Mouse (Mus musculus): ENCODE measurements around the gene Wipi2.

Wipi2 gene

GRCm38 (mm10) chr5:142630224-142630623 is 2.7 kb downstream of the Wipi2 start:
- no peak for DNase-seq (ENCODE audit: low spot score in 2 of 2)

GRCm38 (mm10) chr5:142637823-142638222 is 10.3 kb downstream of the Wipi2 start:
- no peak for DNase-seq (ENCODE audit: low spot score in 2 of 2)

- DNase-seq (ENCODE audit: low spot score in 2 of 2) = no peak
These were observed 12.6 kb downstream of the Wipi2 start for GRCm38 (mm10) chr5:142640088-142640487.

GRCm38 (mm10) chr5:142641331-142642051 is 14.0 kb downstream of the Wipi2 start:
- DNase-seq (ENCODE audit: low spot score in 2 of 2) = no peak

DNA sequence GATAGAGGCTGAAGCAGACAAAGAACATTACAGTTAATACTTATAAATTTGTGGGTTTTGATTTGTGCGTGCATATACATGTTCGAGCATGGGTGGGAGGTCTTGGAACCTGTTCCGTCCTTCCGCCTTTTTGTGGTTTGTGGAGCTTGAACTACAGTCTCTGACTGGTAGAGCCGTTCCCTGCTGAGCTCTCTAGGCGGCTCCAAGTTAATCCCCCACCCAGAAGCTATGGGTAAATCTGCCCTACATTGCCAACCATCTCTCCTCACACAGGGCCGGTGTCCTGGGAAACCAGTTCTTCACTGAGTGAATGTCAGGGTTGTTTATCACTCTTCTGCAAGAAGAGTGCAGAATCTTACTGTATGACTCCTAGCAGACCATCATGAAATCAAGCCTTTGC is 20.7 kb downstream of the Wipi2 start:
- no peak for DNase-seq (ENCODE audit: low spot score in 2 of 2)

DNA sequence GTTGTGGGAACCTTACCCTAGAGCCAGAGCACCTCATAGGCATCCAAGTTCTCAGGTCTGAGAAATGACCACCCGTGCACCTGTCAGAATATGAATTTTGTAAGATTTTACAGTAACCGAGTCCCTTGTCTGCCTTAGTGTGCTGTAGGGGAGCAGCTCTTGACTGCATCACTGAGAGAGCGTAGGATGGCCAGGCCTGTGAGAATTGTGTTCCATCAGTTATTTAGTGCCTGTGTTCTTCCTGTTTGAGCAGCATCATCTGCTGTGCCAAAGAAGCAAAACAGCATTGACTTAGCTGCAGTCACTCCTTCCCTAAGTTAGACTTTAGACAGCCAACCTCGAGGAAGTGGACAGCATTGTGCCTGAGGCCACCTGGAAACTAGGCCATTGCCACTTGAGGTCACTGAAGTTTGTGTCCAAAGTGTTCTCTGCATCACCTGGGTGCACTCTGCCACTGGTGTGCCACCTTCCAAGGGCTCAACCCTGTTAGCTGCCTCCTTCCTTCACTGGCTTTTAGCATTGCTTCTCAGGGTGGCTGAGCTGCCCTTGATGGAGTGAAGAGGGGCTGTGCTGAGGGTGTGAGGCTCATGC is 22.1 kb downstream of the Wipi2 start:
- no peak for DNase-seq (ENCODE audit: low spot score in 2 of 2)

DNA sequence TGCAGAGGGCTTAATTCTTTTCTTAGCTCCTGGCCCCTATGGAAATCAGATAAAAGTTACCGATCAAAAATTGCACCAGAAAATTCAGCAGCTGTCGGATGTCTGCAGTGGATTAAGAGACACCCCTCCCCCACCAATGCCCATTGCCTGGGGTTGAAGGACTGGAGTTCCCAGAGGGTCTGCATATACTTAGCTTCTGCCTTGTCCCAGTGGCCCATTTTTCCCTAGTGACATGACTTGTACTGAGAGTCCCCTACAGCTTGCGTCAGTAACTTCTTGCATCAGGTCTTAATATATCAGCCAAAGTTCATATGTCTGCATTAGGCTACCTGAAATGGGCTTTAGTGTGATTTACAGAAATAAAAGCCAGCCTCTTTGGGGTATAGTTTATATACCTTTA is 22.9 kb downstream of the Wipi2 start:
- DNase-seq (ENCODE audit: low spot score in 2 of 2) = no peak

- no peak for DNase-seq (ENCODE audit: low spot score in 2 of 2)
These were observed 23.4 kb downstream of the Wipi2 start for GRCm38 (mm10) chr5:142650794-142651497.

GRCm38 (mm10) chr5:142652266-142652665 is 24.8 kb downstream of the Wipi2 start:
- DNase-seq (ENCODE audit: low spot score in 2 of 2) = no peak

GRCm38 (mm10) chr5:142660656-142661434 is 33.3 kb downstream of the Wipi2 start:
- peak; percentile 44 to 73 for DNase-seq (ENCODE audit: low spot score in 2 of 2)

DNA sequence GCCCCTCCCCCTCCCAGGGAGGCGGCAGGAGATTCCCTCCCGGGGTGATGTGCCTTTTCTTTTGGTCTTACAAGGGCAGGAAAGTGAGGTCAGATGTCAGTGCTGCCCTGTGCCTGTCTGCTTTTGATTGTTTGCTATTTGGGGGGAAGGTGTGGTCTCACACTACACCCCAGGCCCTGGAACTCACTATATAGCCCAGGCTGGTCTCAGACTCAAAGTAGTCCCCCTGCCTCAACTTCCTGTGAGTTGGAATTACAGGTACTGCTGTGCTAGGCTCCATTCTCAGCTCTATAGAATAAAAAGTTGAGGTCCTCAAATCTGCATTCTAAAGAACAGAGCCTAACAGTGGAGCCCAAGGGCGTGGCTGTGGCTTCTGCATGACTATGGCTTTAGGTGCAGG is 40.4 kb downstream of the Wipi2 start:
- no peak for DNase-seq (ENCODE audit: low spot score in 2 of 2)

- no peak for DNase-seq (ENCODE audit: low spot score in 2 of 2)
These were observed 41.2 kb downstream of the Wipi2 start for GRCm38 (mm10) chr5:142668556-142669263.

DNA sequence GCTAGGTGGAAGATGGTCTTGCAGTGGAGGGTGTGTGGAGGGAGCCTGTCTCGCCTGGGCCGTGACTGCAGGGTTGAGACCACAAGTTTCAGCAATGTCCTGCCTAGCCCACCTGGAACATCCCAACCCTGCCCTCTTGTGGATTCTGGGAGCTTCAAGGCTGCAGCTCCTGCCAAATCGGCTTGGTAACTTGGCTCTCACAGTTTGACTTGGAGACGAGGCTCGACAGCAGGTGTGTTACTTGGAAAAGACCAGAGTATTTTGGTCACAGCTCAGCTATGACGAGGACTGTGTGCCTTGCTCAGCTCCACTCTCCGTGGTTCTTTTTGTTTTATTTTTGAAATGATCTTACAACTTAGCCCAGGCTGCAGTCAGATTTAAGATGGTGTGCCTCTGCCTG is 42.2 kb downstream of the Wipi2 start:
- DNase-seq (ENCODE audit: low spot score in 2 of 2) = peak; percentile 64 to 78

DNA sequence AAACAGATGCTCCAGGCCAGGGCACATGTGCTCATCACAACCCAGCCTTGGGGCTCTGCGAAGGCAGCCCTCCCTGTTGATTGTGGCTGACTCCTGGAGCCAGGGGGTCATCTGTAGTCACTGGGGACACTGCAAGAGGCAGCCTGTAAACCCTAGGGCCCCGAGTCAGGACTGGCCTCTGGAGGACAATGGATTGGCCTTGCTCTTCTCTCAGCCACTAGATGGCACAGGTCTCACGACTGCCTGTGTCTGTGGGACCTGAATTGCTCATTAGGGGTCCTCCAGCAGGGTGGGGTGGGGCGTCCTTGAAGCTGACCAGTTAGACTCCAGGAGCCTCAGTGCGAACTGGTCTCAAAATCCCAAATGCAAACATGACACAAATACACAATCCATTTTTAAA is 45.6 kb downstream of the Wipi2 start:
- DNase-seq (ENCODE audit: low spot score in 2 of 2) = peak in 1 of 2 experiments; percentile 51

DNA sequence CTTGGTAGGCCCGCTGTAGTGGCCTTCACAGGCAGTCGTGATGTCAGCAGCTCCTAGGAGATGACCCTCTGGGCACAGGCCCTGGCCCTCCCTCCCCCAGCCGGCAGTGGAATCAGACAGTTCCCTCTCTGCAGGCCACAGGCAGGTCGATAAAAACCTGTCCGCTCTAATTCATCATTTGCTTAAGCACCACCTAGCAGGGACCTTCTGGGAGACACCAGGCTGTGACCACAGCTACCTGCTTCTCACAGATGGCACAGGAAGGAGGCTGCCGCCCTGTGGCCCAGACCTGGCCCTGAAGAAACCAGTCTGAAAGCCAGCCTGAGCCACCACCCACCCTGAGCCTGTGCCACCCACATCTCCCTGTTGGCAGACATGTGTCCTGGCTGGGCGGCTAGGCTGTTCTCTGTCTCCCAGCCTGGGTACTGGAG is 50.7 kb downstream of the Wipi2 start:
- DNase-seq (ENCODE audit: low spot score in 2 of 2) = no peak

- no peak for DNase-seq (ENCODE audit: low spot score in 2 of 2)
These were observed 51.6 kb downstream of the Wipi2 start for GRCm38 (mm10) chr5:142679065-142679464.

DNA sequence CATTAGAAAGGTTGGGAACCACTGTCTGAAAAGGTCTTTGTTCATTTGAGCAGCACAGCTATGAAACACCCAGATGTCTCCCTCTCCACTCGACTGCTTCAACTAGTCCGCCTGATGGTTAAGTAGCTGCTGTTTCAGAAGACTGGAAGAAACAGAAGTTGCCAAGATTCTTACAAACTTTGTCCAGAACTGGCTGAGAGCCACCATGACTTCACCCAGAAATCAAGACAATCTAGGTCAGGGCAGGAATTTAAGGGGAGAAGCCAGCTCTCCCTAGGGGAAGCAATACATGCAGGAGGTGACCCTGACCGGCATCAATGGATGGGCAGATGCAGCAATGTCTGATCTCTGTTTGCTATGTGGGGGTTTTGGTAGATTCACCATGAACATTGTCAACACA is 54.4 kb downstream of the Wipi2 start:
- no peak for DNase-seq (ENCODE audit: low spot score in 2 of 2)

DNA sequence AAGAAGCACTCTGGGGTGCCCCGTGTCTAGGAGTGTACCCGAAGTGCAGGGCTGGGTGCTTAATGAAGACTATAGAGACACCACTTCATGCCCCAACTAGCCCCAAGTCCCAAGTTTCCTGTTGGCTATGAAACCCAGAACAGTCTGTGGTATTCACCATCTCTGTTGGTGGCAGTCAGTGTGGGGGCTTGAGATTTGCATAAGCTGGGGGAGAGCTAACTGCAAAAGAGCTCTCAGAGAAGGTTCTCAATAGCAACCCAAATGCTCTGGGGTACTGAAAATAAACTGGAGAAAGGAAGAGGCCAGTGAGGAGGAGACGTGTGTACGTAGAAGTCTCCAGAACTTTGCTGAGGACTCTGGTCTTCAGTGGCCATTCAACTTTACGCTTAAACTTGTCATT is 55.0 kb downstream of the Wipi2 start:
- no peak for DNase-seq (ENCODE audit: low spot score in 2 of 2)

DNA sequence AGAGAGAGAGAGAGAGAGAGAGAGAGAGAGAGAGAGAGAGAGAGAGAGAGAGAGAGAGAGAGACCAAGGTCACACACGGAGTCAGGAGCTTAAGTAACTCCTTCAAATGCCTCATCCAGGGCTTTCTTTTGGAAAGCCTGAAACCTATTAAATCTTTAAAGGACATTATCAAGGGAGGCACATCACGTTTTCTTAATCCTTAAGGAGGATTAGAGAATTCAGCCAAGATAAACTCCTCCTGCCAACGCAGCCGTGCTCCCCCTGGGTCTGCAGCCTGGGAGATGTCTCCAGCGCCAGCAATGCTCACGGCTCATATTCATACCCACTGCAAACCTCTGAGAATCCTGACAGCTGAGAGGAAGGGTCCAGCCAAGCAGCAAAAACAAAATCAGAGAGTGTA is 61.4 kb downstream of the Wipi2 start:
- DNase-seq (ENCODE audit: low spot score in 2 of 2) = no peak

DNA sequence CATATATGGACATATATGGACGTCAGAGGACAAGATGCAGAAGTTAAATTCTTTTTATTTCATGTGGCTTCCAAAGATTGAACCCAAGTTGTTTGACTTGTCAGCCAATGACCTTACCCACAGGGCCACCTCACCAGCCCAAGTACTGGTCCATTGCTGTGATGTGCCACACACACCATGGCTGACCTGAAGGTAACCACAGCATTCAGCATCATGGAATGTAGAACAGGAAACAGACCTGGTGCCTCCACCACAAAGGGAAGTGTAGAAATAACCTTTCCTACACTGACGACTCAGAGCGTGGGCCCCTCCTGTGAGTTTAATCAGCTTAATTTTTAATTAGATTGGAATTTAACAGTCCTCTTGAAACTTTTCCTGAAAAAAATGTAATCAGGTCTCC is 62.8 kb downstream of the Wipi2 start:
- DNase-seq (ENCODE audit: low spot score in 2 of 2) = no peak

DNA sequence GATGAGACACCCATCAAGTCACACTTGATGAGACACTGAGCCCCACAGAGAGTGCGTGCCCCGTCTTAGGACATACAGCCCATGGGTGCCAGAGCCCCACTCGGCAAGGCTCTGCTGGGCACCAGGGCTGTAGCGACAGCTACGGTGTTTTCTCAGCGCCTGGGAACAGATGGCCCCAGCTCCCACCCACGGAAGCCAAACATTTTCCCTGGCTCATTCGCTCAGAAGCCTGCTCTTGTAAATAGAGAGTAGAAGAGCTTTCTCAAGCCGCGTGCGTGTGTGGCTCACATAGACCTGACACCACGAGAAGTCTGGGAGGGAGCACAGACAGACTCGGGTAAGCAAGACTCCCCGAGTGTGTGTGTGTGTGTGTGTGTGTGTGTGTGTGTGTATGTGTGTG is 64.8 kb downstream of the Wipi2 start, which contains the start of gene Slc29a4:
TSS of gene Slc29a4 (plus strand) at position 265 of the 400 bp plus-strand sequence.
- peak; percentile 84 to 90 for DNase-seq (ENCODE audit: low spot score in 2 of 2)
